Mouse (Mus musculus) bone marrow macrophage, adult 2 months (primary cell): ENCODE results near the gene Atp1a2.

Experiments used
- CTCF ChIP-seq: IDR thresholded peaks from 2 replicates; pipeline ENCODE4 v1.5.1; 2012; ENCODE audit warnings: low read depth, mild to moderate bottlenecking, low read length, moderate library complexity
- POLR2A ChIP-seq: IDR thresholded peaks from 2 replicates; pipeline ENCODE4 v1.6.1; 2012; ENCODE audit warnings: mild to moderate bottlenecking, low read depth, low read length, borderline replicate concordance

- TF ChIP-seq CTCF (peak; percentile 86), POLR2A (no peak)
These were observed 26.9 kb upstream of the Atp1a2 start for GRCm38 (mm10) chr1:172324725-172325124.
